Mouse (Mus musculus): ENCODE measurements around the gene Gm20807.
"Not testable (repeated sequence)": the region's sequence is repeated elsewhere in the genome, so short reads cannot be mapped to it uniquely, and the experiment has no call there.

GRCm38 (mm10) chrY:13042591-13042990 lies at the start of gene Gm20807:
- not testable (repeated sequence) for TF ChIP-seq GATA1, TAL1 (IDR thresholded peaks at IDR 0.05; ENCODE audit: low read length)
